Mouse (Mus musculus): ENCODE measurements around the gene March5. TPM values are rescaled to one million over a fixed set of nuclear protein-coding genes. Genes with fewer than 3 reads are reported as not detected.
"Not testable (repeated sequence)": the region's sequence is repeated elsewhere in the genome, so short reads cannot be mapped to it uniquely, and the experiment has no call there.

The March5 gene
- polyA plus RNA-seq, 1 experiment = 55.7 TPM

- Histone ChIP-seq H3K36me3 (ENCODE audit: control insufficient read depth, insufficient read depth) (peaks cover 82% of the 10 kb centered on the region), H3ac (ENCODE audit: control insufficient read depth, insufficient read length, low read depth) (no peak overlapping the region), H3K27me3 (ENCODE audit: control insufficient read depth, insufficient read depth, insufficient read length) (no peaks in the 10 kb centered on the region), H3K79me2 (ENCODE audit: control insufficient read depth, insufficient read depth) (peaks cover 65% of the 10 kb centered on the region), H3K4me3 (ENCODE audit: insufficient read depth, poor library complexity, severe bottlenecking) (no peak overlapping the region), H3K79me3 (ENCODE audit: low read depth) (peaks cover 43% of the 10 kb centered on the region)
- TF ChIP-seq USF1 (IDR thresholded peaks at IDR 0.05; ENCODE audit: low read depth) (no peak), MYOD1 (IDR thresholded peaks at IDR 0.05; ENCODE audit: control insufficient read depth, insufficient read length, low read depth) (no peak), CTCF (IDR thresholded peaks at IDR 0.05; ENCODE audit: control insufficient read depth, insufficient read depth, insufficient read length) (no peak), MYOG (IDR thresholded peaks at IDR 0.05; ENCODE audit: control insufficient read depth, extremely low read depth, insufficient read length) (no peak), FOSL1 (IDR thresholded peaks at IDR 0.05; ENCODE audit: insufficient read depth, low read length, poor library complexity, severe bottlenecking) (no peak), CEBPB (IDR thresholded peaks at IDR 0.05; ENCODE audit: low read depth) (no peak), MAX (IDR thresholded peaks at IDR 0.05) (no peak)
Measured at GRCm38 (mm10) chr19:37214711-37215110, 7.4 kb downstream of the March5 start.

GRCm38 (mm10) chr19:37225197-37225862 is 18.0 kb downstream of the March5 start:
- Histone ChIP-seq H3ac (ENCODE audit: control insufficient read depth, insufficient read length, low read depth) (no peak overlapping the region), H3K36me3 (ENCODE audit: control insufficient read depth, insufficient read depth) (peaks cover 33% of the 10 kb centered on the region), H3K79me2 (ENCODE audit: control insufficient read depth, insufficient read depth) (no peaks in the 10 kb centered on the region), H3K79me3 (ENCODE audit: low read depth) (no peaks in the 10 kb centered on the region), H3K4me3 (ENCODE audit: insufficient read depth, poor library complexity, severe bottlenecking) (no peak overlapping the region), H3K27me3 (ENCODE audit: control insufficient read depth, insufficient read depth, insufficient read length) (no peaks in the 10 kb centered on the region)
- no peak for TF ChIP-seq MYOD1 (IDR thresholded peaks at IDR 0.05; ENCODE audit: control insufficient read depth, insufficient read length, low read depth)
- TF ChIP-seq MAX (IDR thresholded peaks at IDR 0.05) = no peak
- TF ChIP-seq MYOG (IDR thresholded peaks at IDR 0.05; ENCODE audit: control insufficient read depth, extremely low read depth, insufficient read length) = no peak
- no peak for TF ChIP-seq CTCF (IDR thresholded peaks at IDR 0.05; ENCODE audit: control insufficient read depth, insufficient read depth, insufficient read length)
- no peak for TF ChIP-seq CEBPB (IDR thresholded peaks at IDR 0.05; ENCODE audit: low read depth)
- no peak for TF ChIP-seq FOSL1 (IDR thresholded peaks at IDR 0.05; ENCODE audit: insufficient read depth, low read length, poor library complexity, severe bottlenecking)
- no peak for TF ChIP-seq USF1 (IDR thresholded peaks at IDR 0.05; ENCODE audit: low read depth)

DNA sequence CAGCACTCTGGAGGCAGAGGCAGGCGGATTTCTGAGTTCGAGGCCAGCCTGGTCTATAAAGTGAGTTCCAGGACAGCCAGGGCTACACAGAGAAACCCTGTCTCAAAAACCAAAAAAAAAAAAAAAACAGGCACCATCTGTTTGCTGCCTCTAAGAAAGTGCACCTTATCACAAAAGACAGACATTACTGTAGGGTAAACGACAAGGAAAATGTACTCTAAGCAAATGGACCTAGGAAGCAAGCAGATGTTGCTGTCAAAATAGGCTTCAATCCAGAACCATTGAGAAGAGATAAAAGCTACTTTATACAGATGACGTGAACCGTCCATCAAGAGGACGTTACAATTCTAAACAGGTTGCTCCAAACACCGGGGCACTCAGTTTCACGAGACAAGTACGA is 25.3 kb downstream of the March5 start:
- not testable (repeated sequence) for H3K36me3 ChIP-seq (ENCODE audit: control insufficient read depth, insufficient read depth); H3ac ChIP-seq (ENCODE audit: control insufficient read depth, insufficient read length, low read depth); H3K79me2 ChIP-seq (ENCODE audit: control insufficient read depth, insufficient read depth); H3K79me3 ChIP-seq (ENCODE audit: low read depth); H3K27me3 ChIP-seq (ENCODE audit: control insufficient read depth, insufficient read depth, insufficient read length); H3K4me3 ChIP-seq (ENCODE audit: insufficient read depth, poor library complexity, severe bottlenecking)

DNA sequence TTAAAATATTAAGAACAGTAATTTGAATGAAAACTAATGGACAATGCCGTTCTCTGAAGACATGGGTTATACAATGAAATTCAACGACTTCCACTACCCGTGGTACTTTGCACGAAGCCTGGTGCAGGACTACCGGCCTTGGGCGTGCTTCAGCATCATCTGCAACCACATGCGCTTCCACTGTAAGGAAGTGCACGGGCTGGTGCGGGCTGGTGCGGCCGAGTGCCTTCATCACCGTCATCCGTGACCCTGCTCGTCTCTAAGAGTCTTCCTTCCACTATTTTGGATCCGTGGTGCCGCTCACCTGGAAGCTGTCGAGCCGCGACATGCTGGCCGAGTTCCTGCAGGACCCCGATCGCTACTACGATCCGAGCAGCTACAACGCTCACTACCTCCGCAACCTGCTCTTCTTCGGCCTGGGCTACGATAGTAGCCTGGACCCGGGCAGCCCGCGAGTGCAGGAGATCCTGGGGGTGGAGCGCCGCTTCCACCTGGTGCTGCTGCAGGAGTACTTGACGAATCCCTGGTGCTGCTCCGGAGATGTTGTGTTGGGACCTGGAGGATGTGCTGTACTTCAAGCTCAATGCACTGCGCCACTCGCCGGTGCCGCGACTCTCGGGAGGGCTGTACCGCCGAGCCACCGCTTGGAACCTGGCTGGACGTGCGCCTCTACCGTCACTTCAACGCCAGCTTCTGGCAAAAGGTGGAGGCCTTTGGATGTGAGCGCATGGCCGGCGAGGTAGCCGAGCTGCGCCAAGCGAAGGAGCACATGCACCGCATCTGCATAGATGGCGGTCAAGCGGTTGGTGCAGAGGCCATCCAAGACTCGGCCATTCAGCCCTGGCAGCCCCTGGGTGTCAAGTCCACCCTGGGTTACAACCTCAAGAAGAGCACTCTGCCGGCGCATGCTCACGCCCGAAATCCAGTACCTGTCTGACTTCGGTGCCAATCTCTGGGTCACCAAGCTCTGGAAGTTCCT is 26.5 kb downstream of the March5 start:
- H3K4me3 ChIP-seq (ENCODE audit: insufficient read depth, poor library complexity, severe bottlenecking) = no peak overlapping the region
- TF ChIP-seq CTCF (IDR thresholded peaks at IDR 0.05; ENCODE audit: control insufficient read depth, insufficient read depth, insufficient read length) (no peak), FOSL1 (IDR thresholded peaks at IDR 0.05; ENCODE audit: insufficient read depth, low read length, poor library complexity, severe bottlenecking) (no peak), USF1 (IDR thresholded peaks at IDR 0.05; ENCODE audit: low read depth) (no peak), CEBPB (IDR thresholded peaks at IDR 0.05; ENCODE audit: low read depth) (no peak), MYOD1 (IDR thresholded peaks at IDR 0.05; ENCODE audit: control insufficient read depth, insufficient read length, low read depth) (no peak), MYOG (IDR thresholded peaks at IDR 0.05; ENCODE audit: control insufficient read depth, extremely low read depth, insufficient read length) (no peak), MAX (IDR thresholded peaks at IDR 0.05) (no peak)
- H3K79me3 ChIP-seq (ENCODE audit: low read depth) = no peaks in the 10 kb centered on the region
- H3ac ChIP-seq (ENCODE audit: control insufficient read depth, insufficient read length, low read depth) = no peak overlapping the region
- no peaks in the 10 kb centered on the region for H3K79me2 ChIP-seq (ENCODE audit: control insufficient read depth, insufficient read depth)
- no peaks in the 10 kb centered on the region for H3K27me3 ChIP-seq (ENCODE audit: control insufficient read depth, insufficient read depth, insufficient read length)
- H3K36me3 ChIP-seq (ENCODE audit: control insufficient read depth, insufficient read depth) = no peaks in the 10 kb centered on the region

DNA sequence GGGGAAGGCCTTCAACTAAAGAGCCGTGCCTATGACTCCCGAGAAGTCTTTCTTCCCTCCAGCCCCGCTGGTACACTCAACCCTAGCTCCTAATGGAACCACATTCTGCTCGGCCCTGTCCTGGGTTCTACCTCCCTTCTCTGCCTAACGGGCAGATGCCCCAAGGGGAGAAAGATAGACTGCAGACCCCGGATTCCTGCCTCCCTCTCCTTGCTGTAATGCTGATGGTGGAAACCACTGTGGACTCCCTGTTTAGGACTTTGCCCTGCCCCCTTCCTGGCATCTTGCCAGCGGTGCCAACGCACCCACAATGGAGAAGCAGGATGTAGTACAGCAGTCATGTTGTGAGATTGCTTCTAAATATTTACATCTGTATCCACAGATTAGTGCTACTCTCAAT is 28.5 kb downstream of the March5 start:
- H3ac ChIP-seq (ENCODE audit: control insufficient read depth, insufficient read length, low read depth) = no peak overlapping the region
- H3K79me3 ChIP-seq (ENCODE audit: low read depth) = no peaks in the 10 kb centered on the region
- no peak overlapping the region for H3K4me3 ChIP-seq (ENCODE audit: insufficient read depth, poor library complexity, severe bottlenecking)
- H3K79me2 ChIP-seq (ENCODE audit: control insufficient read depth, insufficient read depth) = no peaks in the 10 kb centered on the region
- TF ChIP-seq MYOD1 (IDR thresholded peaks at IDR 0.05; ENCODE audit: control insufficient read depth, insufficient read length, low read depth) (no peak), FOSL1 (IDR thresholded peaks at IDR 0.05; ENCODE audit: insufficient read depth, low read length, poor library complexity, severe bottlenecking) (no peak), USF1 (IDR thresholded peaks at IDR 0.05; ENCODE audit: low read depth) (no peak), CTCF (IDR thresholded peaks at IDR 0.05; ENCODE audit: control insufficient read depth, insufficient read depth, insufficient read length) (no peak), MYOG (IDR thresholded peaks at IDR 0.05; ENCODE audit: control insufficient read depth, extremely low read depth, insufficient read length) (no peak), MAX (IDR thresholded peaks at IDR 0.05) (no peak), CEBPB (IDR thresholded peaks at IDR 0.05; ENCODE audit: low read depth) (no peak)
- no peaks in the 10 kb centered on the region for H3K36me3 ChIP-seq (ENCODE audit: control insufficient read depth, insufficient read depth)
- H3K27me3 ChIP-seq (ENCODE audit: control insufficient read depth, insufficient read depth, insufficient read length) = no peaks in the 10 kb centered on the region
